Comparison of ENCODE assay signal across 7 mouse cellular contexts in the genomic region with DNA sequence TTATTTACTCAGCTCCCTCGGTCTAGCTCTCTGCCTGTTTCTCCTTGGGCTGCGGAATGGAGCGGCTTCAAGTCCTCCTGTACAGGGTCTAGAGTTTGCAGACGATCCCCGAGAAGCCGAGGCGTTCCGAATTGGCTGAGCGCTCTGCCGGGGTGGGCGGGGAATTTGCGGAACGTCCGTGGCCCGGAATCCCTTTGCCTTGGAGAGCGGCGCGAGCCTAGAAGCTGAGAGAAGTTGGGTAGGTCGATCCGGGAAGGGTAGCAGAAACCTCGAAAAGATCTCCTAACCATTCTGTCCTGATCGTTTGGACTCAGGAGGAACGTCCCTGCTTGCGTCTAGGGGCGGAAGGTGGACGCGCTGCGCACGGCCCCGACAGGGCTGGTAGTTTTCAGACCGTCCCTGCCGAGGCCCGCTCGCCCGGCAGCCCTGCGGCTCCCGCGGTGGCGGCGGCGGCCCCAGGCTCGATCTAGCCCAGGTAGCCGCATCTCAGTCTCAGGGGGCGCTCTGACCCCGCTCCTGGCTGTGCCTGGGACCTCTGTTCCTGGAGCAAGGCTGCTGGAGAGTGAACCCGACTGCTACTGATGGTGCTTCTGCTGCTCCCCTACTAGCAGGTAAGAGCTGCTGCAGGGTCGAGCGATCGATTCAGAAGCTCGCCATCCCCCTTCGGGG. TPM values are rescaled to one million over a fixed set of nuclear protein-coding genes. Genes with fewer than 3 reads are reported as not detected.
DNase-seq lines count a peak whose midpoint lies in the region; ATAC-seq lines count a peak whose summit lies in the region.

A gene (plus strand): TSS at position 199 of the 669 bp plus-strand sequence.

- peak; percentile 95 for ATAC-seq in intestine, embryonic 15.5 days

- 0 out of 2 replicates have a peak, but pooled peaks cover 7% of the 10 kb centered on the region for H3K4me1 ChIP-seq in intestine, embryonic 15.5 days (replicated peaks)
- peaks cover 34% of the 10 kb centered on the region for H3K4me1 ChIP-seq in midbrain, embryonic 10.5 days

- no peaks in the 10 kb centered on the region for H3K27me3 ChIP-seq in intestine, embryonic 15.5 days (replicated peaks)
- no peaks in the 10 kb centered on the region for H3K27me3 ChIP-seq in midbrain, embryonic 10.5 days (ENCODE audit: low read depth, poor library complexity, severe bottlenecking)

- peak within 1 kb of the TSS; percentile 82 for H3K4me3 ChIP-seq in intestine, embryonic 15.5 days (replicated peaks)
- peak within 1 kb of the TSS; percentile 85 for H3K4me3 ChIP-seq in midbrain, embryonic 10.5 days

- H3K27ac ChIP-seq in intestine, embryonic 15.5 days = peak within 1 kb of the TSS; percentile 98
- H3K27ac ChIP-seq in midbrain, embryonic 10.5 days (replicated peaks) = peak within 1 kb of the TSS; percentile 90

- peak; percentile 80 to 85 for DNase-seq in adrenal gland, adult 18-20 months (ENCODE audit: low spot score in 2 of 2)
- DNase-seq in embryo, embryonic 11 days = peak; percentile 96
- DNase-seq in gastrocnemius, postnatal 25 days = peak; percentile 88
- peak; percentile 91 to 95 for DNase-seq in left cerebral cortex, postnatal 25 days (ENCODE audit: low spot score in 2 of 2)
- peak; percentile 93 for DNase-seq in midbrain, embryonic 10.5 days (ENCODE audit: low spot score)
- peak; percentile 87 for DNase-seq in right cerebral cortex, postnatal 4 days

- intact Hi-C loops in left cerebral cortex, postnatal 25 days (cut with DNase I) = loop anchor here (1.0 to 10.0 kb wide), 3 partner anchors 120 to 254 kb away; no protein-coding TSS in a partner anchor

- peak within 1 kb of the TSS; percentile 81 for H3K9ac ChIP-seq in intestine, embryonic 15.5 days

- no peaks in the 10 kb centered on the region for H3K9me3 ChIP-seq in intestine, embryonic 15.5 days
- no peaks in the 10 kb centered on the region for H3K9me3 ChIP-seq in midbrain, embryonic 10.5 days (replicated peaks)

- under 1% methylated on average over 51 of the region's 51 CpGs for WGBS in intestine, embryonic 15.5 days
- under 1% methylated on average over 51 of the region's 51 CpGs for WGBS in midbrain, embryonic 10.5 days

- H3K4me2 ChIP-seq in intestine, embryonic 15.5 days (replicated peaks) = peak within 1 kb of the TSS; percentile 94

- H3K36me3 ChIP-seq in intestine, embryonic 15.5 days = no peaks in the 10 kb centered on the region
- H3K36me3 ChIP-seq in midbrain, embryonic 10.5 days = no peaks in the 10 kb centered on the region

RNA-seq across cellular contexts. Expression of the gene that starts here (rescaled TPM):
- 10 to 100 TPM; 11.8 to 13.5 TPM for total RNA-seq in adrenal gland, adult 18-20 months (2021)
- total RNA-seq in gastrocnemius, postnatal 25 days (2021) = 1 to 10 TPM; 1.3 to 1.8 TPM
- polyA plus RNA-seq in intestine, embryonic 15.5 days (2015; fragmentation: Nextera tagmentation; extraction: Ambion mirVana) = 5.9 and 6.3 TPM in 2 replicates
- total RNA-seq in left cerebral cortex, postnatal 25 days (2021) = 10 to 100 TPM; 79.9 to 80.9 TPM
- 4.0 and 6.1 TPM in 2 replicates for polyA plus RNA-seq in midbrain, embryonic 10.5 days (2016; fragmentation: Nextera tagmentation; extraction: Ambion mirVana)

Comparison
In these comparisons a context has a peak if more than half of its experiments do, and no peak if none do; other contexts are left out.
1. Peak in every context shown above with its lines: DNase-seq, ATAC-seq, H3K4me3 ChIP-seq and H3K27ac ChIP-seq.
2. RNA of the gene that starts here (total RNA-seq): 79.9 to 80.9 TPM in left cerebral cortex, postnatal 25 days; 11.8 to 13.5 TPM in adrenal gland, adult 18-20 months and 1.3 to 1.8 TPM in gastrocnemius, postnatal 25 days; every median in the first group is over 4 times any median in the second.